Mouse (Mus musculus): ENCODE data around the gene Daxx.
"Not testable (repeated sequence)": the region's sequence is repeated elsewhere in the genome, so short reads cannot be mapped to it uniquely, and the experiment has no call there.

Daxx gene

GRCm38 (mm10) chr17:33903911-33904651, 5.1 kb upstream of the Daxx start:
- not testable (repeated sequence) for DNase-seq

- DNase-seq: not testable (repeated sequence)
Observed at GRCm38 (mm10) chr17:33904835-33905234, 4.4 kb upstream of the Daxx start, which contains the start of gene Platr17. Gene Platr17, plus strand, starts transcription at chr17:33905135.

- DNase-seq: peak; percentile 55
Observed at GRCm38 (mm10) chr17:33908331-33909076, 710 bp upstream of the Daxx start.

- peak; percentile 74 for DNase-seq
Observed at GRCm38 (mm10) chr17:33909869-33910250, 646 bp downstream of the Daxx start.

- DNase-seq: no peak
Observed at GRCm38 (mm10) chr17:33910346-33911051, 1.3 kb downstream of the Daxx start.

- no peak for DNase-seq
Observed at GRCm38 (mm10) chr17:33911052-33911812, 2.0 kb downstream of the Daxx start.

GRCm38 (mm10) chr17:33911813-33912414, 2.7 kb downstream of the Daxx start:
- DNase-seq: no peak

GRCm38 (mm10) chr17:33913264-33913663, 4.0 kb downstream of the Daxx start:
- DNase-seq: no peak

- DNase-seq: no peak
Observed at GRCm38 (mm10) chr17:33913905-33914304, 4.7 kb downstream of the Daxx start.

- no peak for DNase-seq
Observed at GRCm38 (mm10) chr17:33914969-33915391, 5.8 kb downstream of the Daxx start.

- DNase-seq: peak; percentile 98
Observed at GRCm38 (mm10) chr17:33915671-33916250, 6.5 kb downstream of the Daxx start, which contains the start of the genes Tapbp and Zbtb22. Gene Tapbp, plus strand, starts transcription at chr17:33915899. Gene Zbtb22, plus strand, starts transcription at chr17:33915904.

- no peak for DNase-seq
Observed at GRCm38 (mm10) chr17:33916294-33916693, 7.1 kb downstream of the Daxx start.

GRCm38 (mm10) chr17:33916847-33917655, 7.8 kb downstream of the Daxx start:
- DNase-seq: no peak

GRCm38 (mm10) chr17:33917656-33918292, 8.6 kb downstream of the Daxx start:
- DNase-seq: no peak

- no peak for DNase-seq
Observed at GRCm38 (mm10) chr17:33918293-33919203, 9.3 kb downstream of the Daxx start.

- peak; percentile 93 for DNase-seq
Observed at GRCm38 (mm10) chr17:33919351-33920281, 10.4 kb downstream of the Daxx start.

- DNase-seq: peak; percentile 91
Observed at GRCm38 (mm10) chr17:33920282-33921097, 11.3 kb downstream of the Daxx start.
